Mouse (Mus musculus) G1E (cell line): ENCODE measurements around the gene Gm9903. TPM values are rescaled to one million over a fixed set of nuclear protein-coding genes. Genes with fewer than 3 reads are reported as not detected.
A peak's percentile ranks its signal among the peaks of the same experiment; 100 is the strongest.

ENCODE experiments used
- ATAC-seq: 2 replicates; pipeline ENCODE4 v1.8.0; 2016; ENCODE audit warnings: mild to moderate bottlenecking; ENCODE audit not compliant: insufficient number of reproducible peaks, poor library complexity, low FRiP score, severe bottlenecking; ENCODE audit errors: extremely low read depth
- DNase-seq: peaks from one replicate; pipeline ENCODE4 v3.0.0; 2012; ENCODE audit warnings: low spot score
- H3K27me3 ChIP-seq: 2 replicates; pipeline ENCODE4 v1.6.1; 2012; ENCODE audit warnings: mild to moderate bottlenecking, low read length, inconsistent platforms; ENCODE audit not compliant: insufficient read depth
- H3K36me3 ChIP-seq: replicated peaks from 2 replicates; pipeline ENCODE3; 2012; ENCODE audit warnings: mild to moderate bottlenecking, inconsistent platforms
- H3K4me1 ChIP-seq: 2 replicates; pipeline ENCODE4 v1.6.1; 2012; ENCODE audit warnings: low read depth, low read length, inconsistent platforms, mixed read lengths; ENCODE audit not compliant: insufficient read depth
- H3K4me3 ChIP-seq: 2 replicates; pipeline ENCODE4 v1.5.1; 2012; ENCODE audit warnings: low read depth, mild to moderate bottlenecking, inconsistent platforms, low read length, moderate library complexity, mixed read lengths
- H3K9me3 ChIP-seq: replicated peaks from 2 replicates; pipeline ENCODE4 v1.6.1; 2012; ENCODE audit warnings: inconsistent platforms
- CTCF ChIP-seq: IDR thresholded peaks from 2 replicates; pipeline ENCODE4 v1.5.1; 2012; ENCODE audit warnings: low read depth, low read length, inconsistent platforms, mixed read lengths
- GATA1 ChIP-seq: IDR thresholded peaks from 2 replicates; pipeline ENCODE4 v1.6.1; 2012; ENCODE audit warnings: borderline replicate concordance, low read length, inconsistent platforms, mixed read lengths
- GATA2 ChIP-seq: IDR thresholded peaks from 2 replicates; pipeline ENCODE4 v1.6.1; 2012; ENCODE audit warnings: low read depth, low read length, inconsistent platforms, borderline replicate concordance
- POLR2AphosphoS5 ChIP-seq: IDR thresholded peaks from 2 replicates; pipeline ENCODE4 v1.6.1; 2012; ENCODE audit warnings: low read depth, low read length, inconsistent platforms; ENCODE audit not compliant: insufficient replicate concordance
- TAL1 ChIP-seq: conservative IDR thresholded peaks from 2 replicates; pipeline ENCODE4 v1.6.1; 2012; ENCODE audit warnings: low read depth, low read length, inconsistent platforms, mixed read lengths
- polyA plus RNA-seq: library from polyadenylated mRNA; stranded (reverse); fragments of >175 nt; gene quantifications from 2 replicates; pipeline ENCODE4 v1.2.3, GENCODE M21; 2012
- total RNA-seq, 2 experiments: library from RNA; stranded (forward) in 1 of 2; stranded (reverse) in 1 of 2; fragments of 200-1000 nt in 1 of 2; fragments of >200 nt in 1 of 2; fragmentation: Nextera tagmentation in 1 of 2; gene quantifications; 2 replicates each; pipeline ENCODE4 v1.2.3; 2014 to 2017

Gm9903 gene
- total and polyA plus RNA-seq, 3 experiments: 0.66 to 2.9 TPM; not detected in 1

DNA sequence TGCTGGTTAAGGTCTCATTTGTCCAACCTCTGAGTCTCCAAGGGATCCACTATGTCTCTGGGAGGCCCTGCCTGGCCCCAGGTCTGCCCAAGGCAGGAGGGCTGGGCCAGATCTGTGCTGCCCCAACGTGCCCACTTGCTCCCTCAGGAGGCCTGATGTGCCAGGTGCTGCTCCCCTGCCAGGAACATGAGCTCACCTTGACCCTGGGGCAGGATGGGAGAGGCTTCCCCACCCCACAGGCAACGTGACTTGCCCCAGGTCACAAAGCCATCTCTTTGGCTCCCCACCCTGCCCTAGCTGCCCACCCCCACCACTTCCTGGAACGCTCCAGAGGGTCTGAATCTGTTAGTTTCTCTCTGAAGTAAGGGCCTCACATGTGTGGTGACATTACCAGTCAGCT is 51.3 kb downstream of the Gm9903 start:
- DNase-seq (no peak), ATAC-seq (no peak)
- Histone ChIP-seq H3K9me3 (no peaks in the 10 kb centered on the region), H3K27me3 (peaks cover 15% of the 10 kb centered on the region), H3K4me3 (peak overlapping the region; percentile 44; the same call in 1 of the 2 replicates), H3K4me1 (peaks cover 56% of the 10 kb centered on the region), H3K36me3 (no peaks in the 10 kb centered on the region)
- no peak for TF ChIP-seq GATA1
- TF ChIP-seq TAL1: no peak
- TF ChIP-seq POLR2AphosphoS5: no peak
- TF ChIP-seq GATA2: no peak
- TF ChIP-seq CTCF: no peak

Other genes starting within 250 kb of the Gm9903 start
- not detected in 2 replicates for gene Nkx1-1, start 195.9 kb upstream of the Gm9903 start, total RNA-seq (2014; fragmentation: Nextera tagmentation)
- 0.11 TPM in 1 of 2 replicates, not detected in the other for gene Nkx1-1, start 195.9 kb upstream of the Gm9903 start, total RNA-seq (2017)
- gene Nkx1-1, start 195.9 kb upstream of the Gm9903 start, polyA plus RNA-seq: not detected in 2 replicates
- 25.4 and 30.8 TPM in 2 replicates for gene Fam53a, start 290 bp upstream of the Gm9903 start, total RNA-seq (2014; fragmentation: Nextera tagmentation)
- 30.4 and 30.6 TPM in 2 replicates for gene Fam53a, start 290 bp upstream of the Gm9903 start, total RNA-seq (2017)
- gene Fam53a, start 290 bp upstream of the Gm9903 start, polyA plus RNA-seq: 84.5 and 102 TPM in 2 replicates
- 168 and 174 TPM in 2 replicates for gene Slbp, start 22.6 kb downstream of the Gm9903 start, total RNA-seq (2014; fragmentation: Nextera tagmentation)
- 373 and 386 TPM in 2 replicates for gene Slbp, start 22.6 kb downstream of the Gm9903 start, total RNA-seq (2017)
- 174 and 196 TPM in 2 replicates for gene Slbp, start 22.6 kb downstream of the Gm9903 start, polyA plus RNA-seq
- 112 and 119 TPM in 2 replicates for gene Tacc3, start 28.2 kb downstream of the Gm9903 start, total RNA-seq (2014; fragmentation: Nextera tagmentation)
- 150 and 155 TPM in 2 replicates for gene Tacc3, start 28.2 kb downstream of the Gm9903 start, total RNA-seq (2017)
- 81.8 and 94.2 TPM in 2 replicates for gene Tacc3, start 28.2 kb downstream of the Gm9903 start, polyA plus RNA-seq
- 20.7 and 22.3 TPM in 2 replicates for gene Tmem129, start 28.5 kb downstream of the Gm9903 start, total RNA-seq (2014; fragmentation: Nextera tagmentation)
- 29.2 and 30.0 TPM in 2 replicates for gene Tmem129, start 28.5 kb downstream of the Gm9903 start, total RNA-seq (2017)
- gene Tmem129, start 28.5 kb downstream of the Gm9903 start, polyA plus RNA-seq: 12.9 and 13.7 TPM in 2 replicates
- not detected in 2 replicates for gene Fgfr3, start 91.7 kb downstream of the Gm9903 start, total RNA-seq (2014; fragmentation: Nextera tagmentation)
- 0.12 and 0.22 TPM in 2 replicates for gene Fgfr3, start 91.7 kb downstream of the Gm9903 start, total RNA-seq (2017)
- gene Fgfr3, start 91.7 kb downstream of the Gm9903 start, polyA plus RNA-seq: 0.03 TPM in 1 of 2 replicates, not detected in the other
- gene Letm1, start 152.9 kb downstream of the Gm9903 start, total RNA-seq (2014; fragmentation: Nextera tagmentation): 20.8 and 21.6 TPM in 2 replicates
- 11.8 and 14.6 TPM in 2 replicates for gene Letm1, start 152.9 kb downstream of the Gm9903 start, total RNA-seq (2017)
- 25.4 and 28.6 TPM in 2 replicates for gene Letm1, start 152.9 kb downstream of the Gm9903 start, polyA plus RNA-seq
- gene Nsd2, start 190.8 kb downstream of the Gm9903 start, total RNA-seq (2014; fragmentation: Nextera tagmentation): 99.6 and 110 TPM in 2 replicates
- 75.6 and 129 TPM in 2 replicates for gene Nsd2, start 190.8 kb downstream of the Gm9903 start, total RNA-seq (2017)
- gene Nsd2, start 190.8 kb downstream of the Gm9903 start, polyA plus RNA-seq: 14.3 and 15.5 TPM in 2 replicates